Mouse (Mus musculus) retina, postnatal 7 days (tissue): ENCODE results near the gene Apbb1ip.
A peak's percentile ranks its signal among the peaks of the same experiment; 100 is the strongest.

Source experiments
- DNase-seq: peaks from one replicate; pipeline ENCODE4 v3.0.0-alpha.2; 2012; ENCODE audit warnings: low read depth, low spot score

Gene Apbb1ip

GRCm38 (mm10) chr2:22773549-22774180 lies at the start of gene Apbb1ip:
Apbb1ip (plus strand) TSS chr2:22774094.
- DNase-seq = no peak

- no peak for DNase-seq
Measured at GRCm38 (mm10) chr2:22727113-22727512, 46.8 kb upstream of the Apbb1ip start.

- DNase-seq = no peak
Measured at GRCm38 (mm10) chr2:22736134-22736533, 37.8 kb upstream of the Apbb1ip start.

GRCm38 (mm10) chr2:22739369-22739768 lies 34.5 kb upstream of the Apbb1ip start:
- no peak for DNase-seq

- DNase-seq = no peak
Measured at GRCm38 (mm10) chr2:22740441-22740840, 33.5 kb upstream of the Apbb1ip start.

- DNase-seq = no peak
Measured at GRCm38 (mm10) chr2:22741222-22741621, 32.7 kb upstream of the Apbb1ip start.

GRCm38 (mm10) chr2:22744121-22744761 lies 29.7 kb upstream of the Apbb1ip start:
- DNase-seq = no peak

- DNase-seq = no peak
Measured at GRCm38 (mm10) chr2:22744876-22745275, 29.0 kb upstream of the Apbb1ip start.

- no peak for DNase-seq
Measured at GRCm38 (mm10) chr2:22746785-22747184, 27.1 kb upstream of the Apbb1ip start.

GRCm38 (mm10) chr2:22747941-22748340 lies 26.0 kb upstream of the Apbb1ip start:
- no peak for DNase-seq

GRCm38 (mm10) chr2:22749761-22750160 lies 24.1 kb upstream of the Apbb1ip start:
- no peak for DNase-seq

- no peak for DNase-seq
Measured at GRCm38 (mm10) chr2:22752492-22752891, 21.4 kb upstream of the Apbb1ip start.

- no peak for DNase-seq
Measured at GRCm38 (mm10) chr2:22753461-22754075, 20.3 kb upstream of the Apbb1ip start.

GRCm38 (mm10) chr2:22754222-22754824 lies 19.6 kb upstream of the Apbb1ip start:
- no peak for DNase-seq

GRCm38 (mm10) chr2:22755561-22755960 lies 18.3 kb upstream of the Apbb1ip start:
- DNase-seq = no peak

GRCm38 (mm10) chr2:22758310-22758972 lies 15.5 kb upstream of the Apbb1ip start:
- peak; percentile 44 for DNase-seq

- DNase-seq = no peak
Measured at GRCm38 (mm10) chr2:22760452-22760851, 13.4 kb upstream of the Apbb1ip start.

GRCm38 (mm10) chr2:22761103-22761521 lies 12.8 kb upstream of the Apbb1ip start:
- DNase-seq = no peak

GRCm38 (mm10) chr2:22764774-22765387 lies 9.0 kb upstream of the Apbb1ip start:
- no peak for DNase-seq

- DNase-seq = no peak
Measured at GRCm38 (mm10) chr2:22771311-22771710, 2.6 kb upstream of the Apbb1ip start.

GRCm38 (mm10) chr2:22774181-22774751 lies 372 bp downstream of the Apbb1ip start:
- DNase-seq = peak; percentile 8
